Mouse (Mus musculus) embryo, embryonic 9.5 days (tissue): ENCODE results near the gene Slc41a2.
"Not testable (repeated sequence)": the region's sequence is repeated elsewhere in the genome, so short reads cannot be mapped to it uniquely, and the experiment has no call there.

Experiments used
- DNase-seq: peaks from one replicate; pipeline ENCODE4 v3.0.0-alpha.2; 2017; ENCODE audit errors: extremely low spot score

Slc41a2 gene

GRCm38 (mm10) chr10:83351779-83352178 is 14.1 kb upstream of the Slc41a2 start:
- not testable (repeated sequence) for DNase-seq

DNA sequence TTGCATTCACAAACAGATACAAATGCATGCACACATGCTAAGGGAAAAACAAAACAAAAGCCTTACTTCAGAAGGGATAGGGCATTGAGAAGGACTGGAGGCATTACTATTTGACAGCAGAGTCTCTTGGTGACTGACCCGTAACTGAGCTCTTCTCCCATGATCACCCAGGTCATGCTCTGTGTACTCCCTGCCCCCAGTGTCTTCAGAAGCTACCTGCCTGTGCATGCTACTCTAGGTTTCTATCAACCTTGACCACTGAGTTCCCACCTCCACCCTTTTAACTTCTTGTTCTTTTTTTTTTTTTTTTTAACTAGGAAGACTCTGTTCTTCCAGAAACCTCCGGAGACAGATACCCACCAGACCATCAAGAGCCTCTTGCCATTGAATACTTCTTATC is 13.0 kb upstream of the Slc41a2 start:
- no peak for DNase-seq

DNA sequence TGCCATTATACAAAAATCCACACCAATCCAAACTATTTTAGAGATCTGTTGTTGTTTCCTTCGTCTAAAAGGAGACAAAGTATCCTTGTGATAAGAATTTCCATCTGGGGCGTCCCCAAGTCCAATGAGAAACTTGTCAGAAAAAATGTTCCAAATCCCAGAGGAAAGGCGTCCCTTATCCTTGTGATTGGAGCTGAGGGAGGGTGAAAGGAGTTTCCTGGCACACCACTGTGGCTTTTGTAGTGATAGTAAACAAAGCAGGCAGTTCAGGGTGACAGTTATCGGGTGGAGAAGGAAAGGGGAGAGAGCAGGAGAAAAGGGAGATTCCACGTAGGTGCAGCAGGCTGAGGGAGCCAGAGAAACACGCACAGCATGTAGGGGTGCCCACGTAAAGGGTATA is 9.8 kb upstream of the Slc41a2 start:
- no peak for DNase-seq

DNA sequence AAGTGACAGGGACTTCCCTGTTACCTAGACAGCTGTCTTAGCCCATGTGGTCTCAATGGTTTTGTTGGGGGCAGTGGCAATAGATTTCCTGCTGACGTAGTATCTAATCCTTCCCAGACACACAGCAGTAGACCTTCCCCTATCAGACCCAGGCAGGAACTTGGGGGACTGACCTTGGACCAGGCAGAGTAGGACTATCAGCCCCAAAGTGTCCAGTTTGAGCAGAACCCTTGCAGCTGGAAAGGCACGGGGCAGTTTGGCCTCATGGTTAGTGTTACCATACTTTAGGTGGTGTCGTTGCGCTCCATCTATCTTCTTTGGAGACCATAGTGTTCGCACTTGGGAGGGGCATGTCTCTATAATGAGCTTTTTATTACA is 8.7 kb upstream of the Slc41a2 start:
- DNase-seq: no peak

DNA sequence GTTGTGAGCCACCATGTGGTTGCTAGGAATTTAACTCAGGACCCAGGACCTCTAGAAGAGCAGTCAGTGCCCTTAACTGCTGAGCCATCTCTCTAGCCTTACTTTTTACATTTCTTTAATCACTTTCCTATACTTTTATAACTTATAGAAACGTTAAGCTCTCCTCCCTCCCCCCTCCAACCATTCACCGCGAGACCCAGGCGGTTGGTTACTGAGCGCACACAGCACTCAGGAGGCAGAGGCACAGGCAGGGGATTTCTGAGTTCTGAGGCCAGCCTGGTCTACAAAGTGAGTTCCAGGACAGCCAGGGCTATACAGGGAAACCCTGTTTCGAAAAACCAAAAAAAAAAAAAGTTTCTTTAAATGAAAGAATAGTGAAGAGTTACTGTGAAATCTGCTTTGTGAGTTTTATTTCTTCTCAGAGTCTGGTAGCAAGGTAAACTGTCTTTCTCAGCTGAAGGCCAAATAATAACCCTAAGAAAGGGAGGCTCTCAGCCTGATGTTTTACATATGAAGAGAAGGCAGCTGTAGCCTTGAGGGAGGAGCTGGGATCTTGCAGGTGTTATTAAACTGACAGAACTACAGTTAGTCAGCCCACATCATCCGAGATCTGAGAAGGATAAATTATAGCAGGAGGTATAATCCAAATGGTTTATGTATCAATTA is 8.1 kb upstream of the Slc41a2 start:
- DNase-seq: no peak

- no peak for DNase-seq
Observed at GRCm38 (mm10) chr10:83343828-83344685, 6.4 kb upstream of the Slc41a2 start.

DNA sequence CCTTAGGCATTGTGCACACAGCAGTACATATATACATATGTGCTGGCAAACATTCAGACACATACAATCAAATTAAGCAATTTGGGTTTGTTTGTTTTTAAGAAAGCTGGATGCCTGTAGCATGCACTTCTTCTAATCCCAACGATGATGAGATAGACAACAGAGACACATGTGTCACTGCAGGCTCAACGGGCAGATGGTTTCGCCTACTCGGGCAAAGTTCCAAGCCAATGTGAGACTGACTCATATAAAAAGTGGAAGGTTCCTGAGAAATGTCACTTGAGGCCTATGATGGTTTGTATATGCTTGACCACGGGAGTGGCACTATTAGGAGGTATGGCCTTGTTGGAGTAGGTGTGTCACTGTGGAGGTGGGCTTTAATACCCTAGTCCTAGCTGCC is 5.5 kb upstream of the Slc41a2 start:
- DNase-seq: no peak

DNA sequence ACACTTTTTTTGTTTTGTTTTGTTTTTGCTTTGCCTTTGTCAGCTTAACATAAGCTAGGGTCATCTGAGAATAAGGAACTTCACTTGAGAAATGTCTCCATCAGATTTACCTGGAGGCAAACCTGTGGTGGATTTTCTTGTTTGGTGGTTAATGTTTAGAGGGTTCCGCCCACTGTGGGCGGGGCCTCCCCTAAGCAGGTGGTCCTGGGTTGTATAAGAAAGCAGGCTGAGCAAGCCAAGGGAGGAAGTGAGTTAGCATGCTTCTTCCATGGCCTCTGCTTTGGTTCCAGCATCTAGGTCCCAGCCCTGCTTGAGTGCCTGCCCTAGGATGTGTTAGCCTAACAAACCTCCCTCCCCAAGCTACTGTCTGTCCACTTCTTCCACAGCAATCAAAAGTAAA is 3.5 kb upstream of the Slc41a2 start:
- DNase-seq: no peak

- no peak for DNase-seq
Observed at GRCm38 (mm10) chr10:83337971-83338598, 403 bp upstream of the Slc41a2 start.

- no peak for DNase-seq
Observed at GRCm38 (mm10) chr10:83336336-83336735, 1.3 kb downstream of the Slc41a2 start.

DNA sequence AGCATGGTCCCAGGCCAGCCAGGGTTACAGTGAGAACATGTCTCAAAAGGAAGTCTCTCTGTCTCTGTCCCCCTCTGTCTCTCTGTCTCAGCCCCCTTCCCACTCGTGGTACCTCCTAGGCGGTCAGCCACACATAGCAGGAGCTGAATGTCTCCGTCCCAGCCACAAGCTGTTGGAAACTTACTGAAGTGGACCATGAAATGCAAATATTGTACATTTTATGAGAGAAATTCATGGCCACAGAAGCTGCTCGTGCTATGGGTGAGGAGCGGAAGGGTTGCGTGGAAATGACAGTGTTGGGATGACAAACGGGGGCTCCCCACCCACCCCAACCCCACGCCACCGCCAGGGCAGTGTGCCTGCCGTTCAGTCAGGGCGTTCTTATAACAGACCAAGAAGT is 5.1 kb downstream of the Slc41a2 start:
- DNase-seq: no peak

- DNase-seq: no peak
Observed at GRCm38 (mm10) chr10:83331811-83332210, 5.9 kb downstream of the Slc41a2 start.

DNA sequence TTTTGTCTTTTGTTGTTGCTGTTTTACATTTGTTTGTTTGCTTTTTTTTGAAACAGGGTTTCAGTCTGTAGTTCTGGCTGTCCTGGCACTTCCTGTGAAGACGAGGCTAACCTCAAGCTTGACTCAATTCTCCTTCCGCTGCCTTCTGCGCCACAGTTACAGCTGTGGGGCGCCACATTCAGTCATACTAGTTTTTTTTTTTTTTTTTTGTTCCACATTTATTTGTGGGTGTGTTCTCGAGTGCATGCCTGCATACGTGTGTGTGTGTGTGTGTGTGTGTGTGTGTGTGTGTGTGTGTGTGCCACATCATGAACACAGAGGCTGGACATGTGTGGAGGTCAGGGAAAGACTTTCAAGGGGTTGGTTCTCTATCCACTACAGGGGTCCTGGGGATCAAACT is 7.3 kb downstream of the Slc41a2 start:
- no peak for DNase-seq

DNA sequence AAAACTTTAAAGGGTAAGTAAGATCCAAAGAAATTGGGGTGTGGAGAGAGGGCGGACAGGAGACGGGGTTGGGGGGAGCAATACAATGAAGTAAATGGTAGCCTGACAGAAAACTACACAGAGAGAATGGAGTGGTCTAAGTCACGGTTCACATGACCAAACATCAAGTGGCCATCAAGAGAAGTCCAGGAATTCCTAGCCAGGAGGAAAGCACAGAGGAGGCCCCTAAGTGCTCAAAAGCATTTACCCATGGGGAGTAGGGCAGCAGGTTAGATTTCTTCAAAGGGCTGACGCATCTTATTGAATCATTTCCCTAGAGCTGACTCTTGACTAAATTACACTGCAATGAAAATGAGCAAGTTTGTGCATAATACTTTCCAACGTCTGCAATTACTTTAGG is 8.9 kb downstream of the Slc41a2 start:
- no peak for DNase-seq

DNA sequence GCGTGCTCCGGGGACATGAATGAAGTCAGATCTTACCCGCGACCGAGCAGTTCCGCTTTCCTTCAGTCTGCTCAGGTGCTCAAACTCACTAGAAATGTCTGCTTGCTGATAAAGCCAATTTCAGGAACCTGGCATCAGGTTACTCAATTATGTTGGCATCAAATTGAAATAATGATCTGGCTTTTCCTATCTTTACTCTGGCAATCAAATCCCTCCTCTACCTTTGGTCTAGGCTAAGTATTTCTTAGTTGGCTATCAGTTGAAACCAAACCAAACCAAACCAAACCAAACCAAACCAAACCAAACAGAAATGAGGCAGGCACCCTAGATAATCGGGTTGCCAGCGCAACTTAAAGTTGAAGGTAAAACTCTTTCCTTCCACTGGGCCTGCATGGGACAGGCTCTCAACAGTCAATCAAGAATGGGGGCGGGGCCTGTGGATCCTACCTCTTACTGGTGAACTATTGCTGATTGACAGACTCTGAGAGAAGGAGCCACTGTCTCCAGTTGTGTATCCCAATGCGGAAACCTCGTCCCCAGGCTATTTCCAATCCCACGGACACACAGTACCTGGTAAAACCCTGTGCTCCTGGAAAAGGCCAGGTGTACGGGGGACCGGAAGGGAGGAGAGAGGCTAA is 10.9 kb downstream of the Slc41a2 start:
- no peak for DNase-seq

- DNase-seq: no peak
Observed at GRCm38 (mm10) chr10:83325903-83326302, 11.8 kb downstream of the Slc41a2 start.

DNA sequence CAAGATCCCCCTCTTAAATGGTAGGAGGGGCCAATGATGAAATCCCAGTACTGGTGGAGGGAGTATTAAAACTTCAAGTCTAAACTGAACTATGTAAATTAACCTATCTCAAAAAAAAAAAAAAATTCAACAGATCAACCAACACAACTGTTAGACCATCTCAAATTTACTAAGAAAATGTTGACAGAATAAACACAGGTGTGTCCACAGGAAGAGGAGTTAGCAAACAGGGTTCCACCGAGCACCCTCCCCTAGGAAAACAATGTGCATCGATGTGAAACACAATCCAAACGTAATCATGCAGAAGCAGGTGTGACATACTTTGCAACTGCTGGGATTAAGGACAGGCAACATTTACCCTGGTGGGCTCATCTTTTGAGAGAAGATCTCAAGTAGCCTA is 12.8 kb downstream of the Slc41a2 start:
- no peak for DNase-seq

- no peak for DNase-seq
Observed at GRCm38 (mm10) chr10:83322551-83323100, 15.1 kb downstream of the Slc41a2 start.

- DNase-seq: no peak
Observed at GRCm38 (mm10) chr10:83321528-83321927, 16.2 kb downstream of the Slc41a2 start.

- no peak for DNase-seq
Observed at GRCm38 (mm10) chr10:83320870-83321269, 16.8 kb downstream of the Slc41a2 start.

DNA sequence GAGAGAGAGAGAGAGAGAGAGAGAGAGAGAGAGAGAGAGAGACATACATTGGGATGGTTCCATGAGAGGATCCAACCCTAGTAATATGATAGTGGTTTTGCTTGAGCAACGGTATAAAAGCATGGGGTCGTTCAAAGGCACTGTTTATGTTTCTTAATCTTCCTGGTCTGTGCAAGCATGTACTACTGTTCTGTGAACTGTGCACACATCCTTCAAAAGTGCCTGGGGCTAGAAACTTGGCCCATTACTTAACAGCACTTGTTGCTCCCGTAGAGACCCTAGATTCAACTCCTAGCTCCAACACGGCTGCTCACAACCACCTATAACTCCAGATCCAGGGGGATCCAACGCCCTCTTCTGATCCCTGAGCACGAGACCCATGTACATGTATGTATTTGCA is 17.3 kb downstream of the Slc41a2 start:
- DNase-seq: no peak

- no peak for DNase-seq
Observed at GRCm38 (mm10) chr10:83313033-83313432, 24.6 kb downstream of the Slc41a2 start.
